Mouse (Mus musculus) E14TG2a.4 (cell line): Measurements from ENCODE around the gene Reps2.

Experiments
- CTCF ChIP-seq: conservative IDR thresholded peaks from 2 replicates; pipeline ENCODE4 v1.5.1; 2014; ENCODE audit warnings: low read length
- NANOG ChIP-seq: IDR thresholded peaks from 2 replicates; pipeline ENCODE4 v1.6.1; 2014; ENCODE audit warnings: borderline replicate concordance, low read length, mixed read lengths
- POU5F1 ChIP-seq: IDR thresholded peaks from 2 replicates; pipeline ENCODE4 v1.6.1; 2014; ENCODE audit warnings: low read length, borderline replicate concordance

GRCm38 (mm10) chrX:162503436-162503835, 140.0 kb downstream of the Reps2 start:
- TF ChIP-seq POU5F1 (no peak), CTCF (no peak), NANOG (no peak)
